Mouse (Mus musculus) heart, embryonic 11.5 days (tissue): ENCODE measurements around the gene D630023F18Rik. TPM values are rescaled to one million over a fixed set of nuclear protein-coding genes. Genes with fewer than 3 reads are reported as not detected.

Experiments
- ATAC-seq: fragments of 200-750 bp; cut with Nextera tagmentation; replicated peaks from 2 replicates; pipeline ENCODE4 v1.8.0; 2017; ENCODE audit warnings: moderate library complexity; ENCODE audit not compliant: insufficient number of reproducible peaks, low FRiP score, low TSS enrichment
- H3K27ac ChIP-seq: fragments of 300-500 bp; sonication (generic); 2 replicates; pipeline ENCODE4 v1.5.1; 2014; ENCODE audit warnings: mild to moderate bottlenecking, low read depth, low read length
- H3K27me3 ChIP-seq: fragments of 300-500 bp; sonication (generic); 2 replicates; pipeline ENCODE4 v1.6.1; 2014; ENCODE audit warnings: mild to moderate bottlenecking, low read length, mixed read lengths; ENCODE audit not compliant: control insufficient read depth, insufficient read depth
- H3K36me3 ChIP-seq: fragments of 300-500 bp; sonication (generic); 2 replicates; pipeline ENCODE4 v1.6.1; 2014; ENCODE audit warnings: mild to moderate bottlenecking, low read length, moderate library complexity, mixed read lengths; ENCODE audit not compliant: control insufficient read depth, insufficient read depth
- H3K4me1 ChIP-seq: fragments of 300-500 bp; sonication (generic); 2 replicates; pipeline ENCODE4 v1.6.1; 2014; ENCODE audit warnings: low read length; ENCODE audit not compliant: control insufficient read depth, insufficient read depth
- H3K4me2 ChIP-seq: fragments of 300-500 bp; sonication (generic); 2 replicates; pipeline ENCODE4 v1.6.1; 2014; ENCODE audit warnings: mild to moderate bottlenecking, moderate library complexity
- H3K4me3 ChIP-seq: fragments of 300-500 bp; sonication (generic); 2 replicates; pipeline ENCODE4 v1.5.1; 2014; ENCODE audit warnings: low read depth, low read length
- H3K9ac ChIP-seq: fragments of 300-500 bp; sonication (generic); 2 replicates; pipeline ENCODE4 v1.6.1; 2014; ENCODE audit warnings: mild to moderate bottlenecking, low read depth, low read length, moderate library complexity
- H3K9me3 ChIP-seq: fragments of 300-500 bp; sonication (generic); replicated peaks from 2 replicates; pipeline ENCODE4 v1.6.1; 2016; ENCODE audit warnings: low read length; ENCODE audit not compliant: control insufficient read depth
- WGBS: fragments of 180-500 bp; shearing (Covaris S2); extraction: QIAGEN DNeasy Blood & Tissue Kit; methylation state at CpG from one replicate; pipeline ENCODE4 v1.1.7; 2014; ENCODE audit not compliant: insufficient replicate concordance; 5-methylcytosine and 5-hydroxymethylcytosine counted together
- polyA plus RNA-seq: library from polyadenylated mRNA; unstranded; fragments of >200 nt; fragmentation: Nextera tagmentation; extraction: Ambion mirVana; gene quantifications from 2 replicates; pipeline ENCODE4 v1.2.1, GENCODE M21; 2014

The D630023F18Rik gene
- polyA plus RNA-seq, 1 experiment from 2014 or later: 0.09 TPM

- ATAC-seq: no peak
- Histone ChIP-seq H3K36me3 (no peaks in the 10 kb centered on the region), H3K4me3 (no peak overlapping the region), H3K9me3 (no peaks in the 10 kb centered on the region), H3K27ac (no peak overlapping the region), H3K9ac (no peak overlapping the region), H3K4me1 (0 out of 2 replicates have a peak, but pooled peaks cover 2% of the 10 kb centered on the region), H3K4me2 (no peak overlapping the region), H3K27me3 (no peaks in the 10 kb centered on the region)
- WGBS: 61% methylated on average over 8 of the region's 8 CpGs
Measured at GRCm38 (mm10) chr1:65118150-65118913, 4.7 kb downstream of the D630023F18Rik start.

- ATAC-seq: no peak
- Histone ChIP-seq H3K27ac (no peak overlapping the region), H3K4me1 (no peaks in the 10 kb centered on the region)
Measured at GRCm38 (mm10) chr1:65113536-65114172, 9.4 kb downstream of the D630023F18Rik start.

GRCm38 (mm10) chr1:65112807-65113196 lies 10.2 kb downstream of the D630023F18Rik start:
- Histone ChIP-seq H3K4me2 (peak overlapping the region; percentile 55), H3K9me3 (no peaks in the 10 kb centered on the region), H3K36me3 (no peaks in the 10 kb centered on the region), H3K9ac (0 out of 2 replicates have a peak overlapping the region, but pooled peaks have one; percentile 22), H3K4me1 (no peaks in the 10 kb centered on the region), H3K27me3 (no peaks in the 10 kb centered on the region), H3K27ac (no peak overlapping the region), H3K4me3 (no peak overlapping the region; the same call in 1 of the 2 replicates)
- ATAC-seq: no peak
- 48% methylated on average over 14 of the region's 14 CpGs for WGBS

More at GRCm38 (mm10) chr1:65113536-65114172, 9.4 kb downstream of the D630023F18Rik start:
- Histone ChIP-seq H3K9me3 (no peaks in the 10 kb centered on the region), H3K4me3 (no peak overlapping the region), H3K27me3 (no peaks in the 10 kb centered on the region), H3K9ac (no peak overlapping the region), H3K36me3 (no peaks in the 10 kb centered on the region), H3K4me2 (no peak overlapping the region)
- 88% methylated on average over 5 of the region's 5 CpGs for WGBS

GRCm38 (mm10) chr1:65112031-65112806 lies 10.8 kb downstream of the D630023F18Rik start:
- no peaks in the 10 kb centered on the region for H3K36me3 ChIP-seq
- WGBS: 15% methylated on average over 8 of the region's 8 CpGs
- peak overlapping the region; percentile 55 for H3K4me2 ChIP-seq
- no peaks in the 10 kb centered on the region for H3K9me3 ChIP-seq
- 0 out of 2 replicates have a peak, but pooled peaks have one; percentile 52 for ATAC-seq
- no peak overlapping the region for H3K9ac ChIP-seq
- H3K27me3 ChIP-seq: no peaks in the 10 kb centered on the region
- H3K4me3 ChIP-seq: no peak overlapping the region; the same call in 1 of the 2 replicates
- H3K27ac ChIP-seq: no peak overlapping the region
- H3K4me1 ChIP-seq: no peaks in the 10 kb centered on the region

- Histone ChIP-seq H3K27me3 (no peaks in the 10 kb centered on the region), H3K4me1 (no peaks in the 10 kb centered on the region), H3K27ac (no peak overlapping the region), H3K9me3 (no peaks in the 10 kb centered on the region), H3K9ac (no peak overlapping the region), H3K4me2 (peak overlapping the region; percentile 19; the same call in 1 of the 2 replicates), H3K4me3 (no peak overlapping the region), H3K36me3 (no peaks in the 10 kb centered on the region)
- WGBS: 59% methylated on average over 25 of the region's 25 CpGs
- ATAC-seq: no peak
Measured at GRCm38 (mm10) chr1:65109756-65110435, 13.1 kb downstream of the D630023F18Rik start.

- H3K27ac ChIP-seq: no peak overlapping the region
- H3K4me1 ChIP-seq: no peaks in the 10 kb centered on the region
- no peak overlapping the region for H3K4me2 ChIP-seq
- H3K9ac ChIP-seq: no peak overlapping the region
- no peaks in the 10 kb centered on the region for H3K9me3 ChIP-seq
- no peak for ATAC-seq
- H3K27me3 ChIP-seq: no peaks in the 10 kb centered on the region
- 85% methylated on average over 8 of the region's 8 CpGs for WGBS
- no peaks in the 10 kb centered on the region for H3K36me3 ChIP-seq
- no peak overlapping the region for H3K4me3 ChIP-seq
Measured at GRCm38 (mm10) chr1:65109196-65109595, 13.8 kb downstream of the D630023F18Rik start.

GRCm38 (mm10) chr1:65107654-65108279 lies 15.2 kb downstream of the D630023F18Rik start:
- Histone ChIP-seq H3K4me3 (no peak overlapping the region), H3K27ac (no peak overlapping the region), H3K36me3 (no peaks in the 10 kb centered on the region), H3K9ac (no peak overlapping the region), H3K9me3 (no peaks in the 10 kb centered on the region), H3K27me3 (no peaks in the 10 kb centered on the region), H3K4me1 (no peaks in the 10 kb centered on the region), H3K4me2 (no peak overlapping the region)
- no peak for ATAC-seq
- 82% methylated on average over 10 of the region's 10 CpGs for WGBS

GRCm38 (mm10) chr1:65103273-65103672 lies 19.7 kb downstream of the D630023F18Rik start, which contains the start of gene Cryga:
Cryga (minus strand) TSS chr1:65103373.
- 79% methylated on average over 11 of the region's 11 CpGs for WGBS
- H3K9me3 ChIP-seq: no peaks in the 10 kb centered on the region
- no peak within 1 kb of the TSS for H3K4me3 ChIP-seq
- H3K4me1 ChIP-seq: no peaks in the 10 kb centered on the region
- no peak for ATAC-seq
- no peaks in the 10 kb centered on the region for H3K27me3 ChIP-seq
- no peak within 1 kb of the TSS for H3K9ac ChIP-seq
- no peaks in the 10 kb centered on the region for H3K36me3 ChIP-seq
- no peak within 1 kb of the TSS for H3K4me2 ChIP-seq
- no peak within 1 kb of the TSS for H3K27ac ChIP-seq
